Mouse (Mus musculus): ENCODE results near the gene Ctsj. TPM values are rescaled to one million over a fixed set of nuclear protein-coding genes. Genes with fewer than 3 reads are reported as not detected.
"Not testable (repeated sequence)": the region's sequence is repeated elsewhere in the genome, so short reads cannot be mapped to it uniquely, and the experiment has no call there.

Ctsj gene
- polyA plus RNA-seq (2015; fragmentation: Nextera tagmentation; extraction: Ambion mirVana) = not detected in 2 replicates

DNA sequence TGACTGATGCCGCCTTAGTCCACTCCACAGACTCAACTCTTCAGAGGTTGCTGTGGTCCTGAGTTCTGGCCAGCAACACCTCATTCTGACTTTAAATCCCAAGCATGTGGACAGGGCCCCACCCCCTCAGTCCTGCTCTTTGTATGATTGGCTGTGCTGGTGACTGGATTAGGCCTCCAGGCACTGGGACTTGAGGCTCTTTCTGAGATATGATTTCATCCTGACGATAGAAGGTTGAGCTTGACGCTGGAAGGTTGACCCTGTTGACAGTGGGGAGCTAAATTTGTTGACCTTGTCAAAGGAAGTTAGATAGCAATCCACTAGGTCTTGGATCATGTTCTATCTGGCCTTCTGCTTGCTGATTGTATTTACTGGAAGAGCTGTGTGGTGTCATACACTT is at the start of gene Ctsj:
TSS of gene Ctsj (minus strand) at position 101 of the 400 bp plus-strand sequence.
- Histone ChIP-seq H3K4me1 (replicated peaks) (no peaks in the 10 kb centered on the region), H3K4me3 (replicated peaks) (no peak within 1 kb of the TSS), H3K4me2 (replicated peaks) (no peak within 1 kb of the TSS), H3K9me3 (peaks cover 40% of the 10 kb centered on the region), H3K36me3 (no peaks in the 10 kb centered on the region), H3K9ac (replicated peaks) (no peak within 1 kb of the TSS), H3K27ac (no peak within 1 kb of the TSS), H3K27me3 (no peaks in the 10 kb centered on the region)
- ATAC-seq = no peak
- 79% methylated on average over 3 of the region's 3 CpGs for WGBS

DNA sequence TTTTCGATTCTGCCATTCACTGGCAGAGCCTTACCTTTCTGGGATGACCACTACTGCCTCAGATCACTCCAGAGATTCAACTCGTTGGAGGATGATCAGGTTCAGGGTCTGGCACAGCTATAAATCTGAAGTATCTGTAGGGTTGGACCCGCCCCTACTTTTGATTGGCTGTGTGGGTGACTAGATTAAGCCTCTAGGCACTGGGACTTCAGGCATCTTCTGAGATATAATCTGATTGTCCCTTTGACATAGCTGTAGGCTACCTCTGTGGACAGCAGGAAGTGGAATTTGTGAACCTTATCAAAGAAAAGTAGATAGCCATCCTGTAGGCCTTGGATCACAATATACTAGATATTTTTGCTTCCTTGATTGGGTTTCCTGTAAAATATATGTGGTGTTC is 34.8 kb upstream of the Ctsj start, which contains the start of gene Ctsq:
TSS of gene Ctsq (minus strand) at position 101 of the 400 bp plus-strand sequence.
- ATAC-seq = no peak
- peaks cover 20% of the 10 kb centered on the region for H3K9me3 ChIP-seq
- no peak within 1 kb of the TSS for H3K9ac ChIP-seq (replicated peaks)
- WGBS = 57% methylated on average over 3 of the region's 3 CpGs
- H3K4me1 ChIP-seq (replicated peaks) = no peaks in the 10 kb centered on the region
- H3K27me3 ChIP-seq = no peaks in the 10 kb centered on the region
- no peak within 1 kb of the TSS for H3K27ac ChIP-seq
- no peak within 1 kb of the TSS for H3K4me2 ChIP-seq (replicated peaks)
- H3K36me3 ChIP-seq = no peaks in the 10 kb centered on the region
- no peak within 1 kb of the TSS for H3K4me3 ChIP-seq (replicated peaks)

DNA sequence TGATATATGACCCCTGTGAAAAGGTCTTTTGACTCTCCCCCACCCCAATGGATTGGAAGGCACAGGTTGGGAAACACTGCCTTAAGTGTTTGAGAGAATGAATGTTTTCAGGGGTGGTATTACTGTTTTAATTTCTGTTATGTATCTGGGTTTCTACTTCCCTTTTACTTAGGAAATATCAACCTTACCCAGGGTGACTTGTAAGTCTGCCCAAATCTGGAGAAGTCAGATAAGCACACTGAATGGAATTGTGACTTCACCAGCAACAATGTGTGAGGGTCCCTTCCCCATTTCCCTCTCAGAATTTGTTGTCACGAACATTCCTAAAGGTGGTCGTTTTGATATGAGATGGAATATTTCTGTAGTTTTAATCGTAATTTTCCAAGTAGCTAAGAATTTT is 17.0 kb upstream of the Ctsj start:
- Histone ChIP-seq H3K9ac (replicated peaks) (no peak overlapping the region), H3K27me3 (no peaks in the 10 kb centered on the region), H3K27ac (no peak overlapping the region), H3K9me3 (peaks cover 32% of the 10 kb centered on the region), H3K4me2 (replicated peaks) (no peak overlapping the region), H3K36me3 (no peaks in the 10 kb centered on the region), H3K4me1 (replicated peaks) (no peaks in the 10 kb centered on the region), H3K4me3 (replicated peaks) (no peak overlapping the region)
- 88% methylated on average over 3 of the region's 3 CpGs for WGBS
- no peak for ATAC-seq

DNA sequence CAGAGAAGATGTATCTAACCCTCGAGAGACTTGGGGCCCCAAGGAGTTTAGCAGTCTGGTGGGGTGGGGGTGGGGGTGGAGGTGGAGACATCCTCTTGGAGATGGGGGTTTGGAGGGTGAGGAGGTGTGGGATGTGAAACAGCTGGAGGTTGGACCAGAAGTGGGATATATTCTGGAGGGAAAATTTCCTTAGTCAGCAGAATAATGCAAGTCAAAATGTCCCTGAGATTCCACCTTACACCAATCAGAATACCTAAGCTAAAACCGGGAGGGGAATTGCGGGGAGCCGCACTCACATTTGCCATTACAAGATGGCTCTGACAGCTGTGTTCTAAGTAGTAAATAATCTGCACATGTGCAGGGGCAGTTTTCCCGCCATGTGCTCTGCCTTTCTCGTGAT is 16.1 kb upstream of the Ctsj start:
- H3K4me1 ChIP-seq (replicated peaks) = no peaks in the 10 kb centered on the region
- H3K27ac ChIP-seq = no peak overlapping the region
- H3K4me3 ChIP-seq (replicated peaks) = no peak overlapping the region
- no peak overlapping the region for H3K9ac ChIP-seq (replicated peaks)
- H3K36me3 ChIP-seq = no peaks in the 10 kb centered on the region
- no peak overlapping the region for H3K4me2 ChIP-seq (replicated peaks)
- ATAC-seq = no peak
- H3K9me3 ChIP-seq = peaks cover 25% of the 10 kb centered on the region
- 84% methylated on average over 6 of the region's 6 CpGs for WGBS
- no peaks in the 10 kb centered on the region for H3K27me3 ChIP-seq

DNA sequence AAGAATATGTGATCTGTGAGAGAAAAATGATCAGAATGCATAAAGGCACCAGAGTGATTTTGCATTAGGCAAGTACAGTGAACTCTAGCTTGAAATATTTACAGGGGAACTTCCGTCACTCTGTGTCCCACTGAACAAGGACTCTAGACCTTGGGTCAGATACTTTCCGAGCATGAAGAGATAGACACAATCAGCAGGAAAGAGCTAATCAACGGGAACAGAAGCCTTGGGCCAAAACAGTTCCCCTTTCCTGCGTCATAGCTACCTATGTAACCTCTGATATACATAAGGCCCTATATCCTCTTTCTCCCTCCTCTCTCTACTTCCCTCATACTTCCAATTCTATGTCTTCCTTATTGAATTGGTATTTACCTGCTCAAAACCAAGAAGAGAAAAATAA is 4.4 kb upstream of the Ctsj start:
- Histone ChIP-seq H3K4me2 (replicated peaks) (no peak overlapping the region), H3K4me1 (replicated peaks) (no peaks in the 10 kb centered on the region), H3K27ac (no peak overlapping the region), H3K9ac (replicated peaks) (no peak overlapping the region), H3K27me3 (no peaks in the 10 kb centered on the region), H3K9me3 (peaks cover 40% of the 10 kb centered on the region), H3K36me3 (no peaks in the 10 kb centered on the region), H3K4me3 (replicated peaks) (no peak overlapping the region)
- ATAC-seq = no peak
- 83% methylated on average over 4 of the region's 4 CpGs for WGBS

DNA sequence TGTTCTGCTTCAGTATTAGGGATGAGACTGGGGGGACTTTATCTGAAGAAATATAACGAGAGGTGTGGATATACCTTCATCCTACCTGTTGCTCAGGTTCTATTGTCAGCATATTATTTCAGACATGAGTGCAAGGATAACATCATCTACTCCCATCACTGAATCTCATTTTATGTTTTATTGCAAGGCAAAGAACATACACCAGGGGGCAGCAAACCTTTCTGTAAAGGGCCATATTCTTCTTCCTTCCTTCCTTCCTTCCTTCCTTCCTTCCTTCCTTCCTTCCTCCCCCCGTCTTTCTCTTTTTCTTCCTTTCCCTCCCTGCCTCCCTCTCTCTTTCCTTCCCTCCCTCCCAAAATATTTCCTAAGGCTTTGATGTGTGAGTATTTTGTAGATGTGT is 8.2 kb downstream of the Ctsj start:
- Histone ChIP-seq H3K9ac (replicated peaks) (no peak overlapping the region), H3K4me1 (replicated peaks) (no peaks in the 10 kb centered on the region), H3K27ac (no peak overlapping the region), H3K27me3 (no peaks in the 10 kb centered on the region), H3K4me3 (replicated peaks) (no peak overlapping the region), H3K9me3 (peaks cover 21% of the 10 kb centered on the region), H3K36me3 (no peaks in the 10 kb centered on the region), H3K4me2 (replicated peaks) (no peak overlapping the region)
- WGBS = 66% methylated on average over 2 of the region's 2 CpGs
- no peak for ATAC-seq

DNA sequence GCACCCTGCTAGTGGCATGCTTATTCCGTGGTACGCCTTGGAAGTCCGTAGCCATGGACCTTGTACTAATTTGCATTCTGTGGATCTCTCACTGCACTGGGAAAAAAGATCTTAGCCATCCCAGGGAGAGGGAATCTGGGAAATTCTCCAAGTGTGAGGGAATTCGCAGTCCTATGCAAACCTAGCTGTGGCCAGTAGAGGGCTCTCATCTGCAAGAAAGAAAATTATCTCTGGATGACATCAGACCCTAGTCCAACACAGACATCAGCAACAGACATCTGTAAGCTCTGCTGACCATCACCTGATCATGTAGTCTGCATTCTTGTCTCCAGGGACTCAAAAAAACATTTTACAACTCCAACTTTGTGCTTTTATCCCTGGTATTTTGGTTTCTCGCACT is 18.8 kb downstream of the Ctsj start:
- not testable (repeated sequence) for H3K27ac ChIP-seq; H3K4me1 ChIP-seq (replicated peaks); H3K9ac ChIP-seq (replicated peaks); ATAC-seq; H3K9me3 ChIP-seq; H3K36me3 ChIP-seq; H3K4me2 ChIP-seq (replicated peaks); H3K27me3 ChIP-seq; H3K4me3 ChIP-seq (replicated peaks)
- 75% methylated on average over 4 of the region's 5 CpGs for WGBS

DNA sequence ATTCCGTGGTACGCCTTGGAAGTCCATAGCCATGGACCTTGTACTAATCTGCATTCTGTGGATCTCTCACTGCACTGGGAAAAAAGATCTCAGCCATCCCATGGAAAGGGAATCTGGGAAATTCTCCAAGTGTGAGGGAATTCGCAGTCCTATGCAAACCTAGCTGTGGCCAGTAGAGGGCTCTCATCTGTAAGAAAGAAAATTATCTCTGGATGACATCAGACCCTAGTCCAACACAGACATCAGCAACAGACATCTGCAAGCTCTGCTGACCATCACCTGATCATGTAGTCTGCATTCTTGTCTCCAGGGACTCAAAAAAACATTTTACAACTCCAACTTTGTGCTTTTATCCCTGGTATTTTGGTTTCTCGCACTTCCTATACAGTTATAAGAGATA is 33.4 kb downstream of the Ctsj start:
- ATAC-seq = not testable (repeated sequence)

DNA sequence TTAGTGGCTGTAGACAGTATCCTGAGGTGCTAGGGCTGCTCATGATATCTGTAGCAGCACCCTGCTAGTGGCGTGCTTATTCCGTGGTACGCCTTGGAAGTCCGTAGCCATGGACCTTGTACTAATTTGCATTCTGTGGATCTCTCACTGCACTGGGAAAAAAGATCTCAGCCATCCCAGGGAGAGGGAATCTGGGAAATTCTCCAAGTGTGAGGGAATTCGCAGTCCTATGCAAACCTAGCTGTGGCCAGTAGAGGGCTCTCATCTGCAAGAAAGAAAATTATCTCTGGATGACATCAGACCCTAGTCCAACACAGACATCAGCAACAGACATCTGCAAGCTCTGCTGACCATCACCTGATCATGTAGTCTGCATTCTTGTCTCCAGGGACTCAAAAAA is 41.8 kb downstream of the Ctsj start:
- peaks cover 22% of the 10 kb centered on the region for H3K9me3 ChIP-seq
- H3K4me3 ChIP-seq (replicated peaks); H3K4me2 ChIP-seq (replicated peaks); H3K27ac ChIP-seq; H3K9ac ChIP-seq (replicated peaks); H3K4me1 ChIP-seq (replicated peaks); ATAC-seq; H3K36me3 ChIP-seq; H3K27me3 ChIP-seq: not testable (repeated sequence)
- WGBS = 36% methylated on average over 5 of the region's 5 CpGs

More for the DNA sequence above, 33.4 kb downstream of the Ctsj start:
- H3K4me2 ChIP-seq (replicated peaks); H3K4me1 ChIP-seq (replicated peaks); H3K4me3 ChIP-seq (replicated peaks); H3K36me3 ChIP-seq; H3K9me3 ChIP-seq; H3K27ac ChIP-seq; H3K9ac ChIP-seq (replicated peaks); H3K27me3 ChIP-seq: not testable (repeated sequence)
- WGBS = 67% methylated on average over 4 of the region's 4 CpGs

DNA sequence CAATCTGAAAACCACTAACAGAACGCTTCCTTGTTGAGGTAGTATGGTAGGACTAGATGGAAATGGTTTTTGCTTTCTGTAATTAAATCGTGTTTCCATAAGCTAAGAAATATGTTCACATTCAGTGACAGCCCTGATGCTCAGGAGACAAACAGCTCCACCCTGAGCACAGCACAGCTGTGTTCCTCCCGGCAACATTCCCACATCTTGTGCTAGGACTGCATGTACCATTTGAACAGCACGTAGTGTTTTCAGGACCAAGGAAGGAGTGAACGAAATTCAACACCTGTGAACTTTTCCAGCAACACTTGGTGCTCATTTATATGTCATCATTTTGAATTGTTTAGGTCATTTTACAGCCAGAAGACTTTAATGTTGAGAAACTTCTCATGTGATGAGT is 44.1 kb downstream of the Ctsj start:
- Histone ChIP-seq H3K9me3 (peaks cover 30% of the 10 kb centered on the region), H3K4me3 (replicated peaks) (no peak overlapping the region), H3K4me1 (replicated peaks) (no peaks in the 10 kb centered on the region), H3K27me3 (no peaks in the 10 kb centered on the region), H3K9ac (replicated peaks) (no peak overlapping the region), H3K36me3 (no peaks in the 10 kb centered on the region), H3K27ac (no peak overlapping the region), H3K4me2 (replicated peaks) (no peak overlapping the region)
- WGBS = 64% methylated on average over 5 of the region's 5 CpGs
- no peak for ATAC-seq

Other genes starting within 250 kb of the Ctsj start
- not detected in 2 replicates for gene BC051665, start 219.6 kb downstream of the Ctsj start, polyA plus RNA-seq (2015; fragmentation: Nextera tagmentation; extraction: Ambion mirVana)
- not detected in 2 replicates for gene Ctsll3, start 203.1 kb downstream of the Ctsj start, polyA plus RNA-seq (2015; fragmentation: Nextera tagmentation; extraction: Ambion mirVana)
- not detected in 2 replicates for gene 4930486L24Rik, start 141.5 kb downstream of the Ctsj start, polyA plus RNA-seq (2015; fragmentation: Nextera tagmentation; extraction: Ambion mirVana)
- 0.14 TPM in 1 of 2 replicates, not detected in the other for gene Gm49392, start 109.1 kb downstream of the Ctsj start, polyA plus RNA-seq (2015; fragmentation: Nextera tagmentation; extraction: Ambion mirVana)
- gene Ctla2b, start 108.5 kb downstream of the Ctsj start, polyA plus RNA-seq (2015; fragmentation: Nextera tagmentation; extraction: Ambion mirVana) = 0.24 and 1.7 TPM in 2 replicates
- not detected in 2 replicates for gene Tpbpb, start 101.1 kb downstream of the Ctsj start, polyA plus RNA-seq (2015; fragmentation: Nextera tagmentation; extraction: Ambion mirVana)
- gene Gm49393, start 70.4 kb downstream of the Ctsj start, polyA plus RNA-seq (2015; fragmentation: Nextera tagmentation; extraction: Ambion mirVana) = not detected in 2 replicates
- gene Gm49391, start 69.4 kb downstream of the Ctsj start, polyA plus RNA-seq (2015; fragmentation: Nextera tagmentation; extraction: Ambion mirVana) = 0.82 and 2.1 TPM in 2 replicates
- 10.4 and 13.3 TPM in 2 replicates for gene Ctla2a, start 69.3 kb downstream of the Ctsj start, polyA plus RNA-seq (2015; fragmentation: Nextera tagmentation; extraction: Ambion mirVana)
- gene Tpbpa, start 64.0 kb downstream of the Ctsj start, polyA plus RNA-seq (2015; fragmentation: Nextera tagmentation; extraction: Ambion mirVana) = not detected in 2 replicates
- not detected in 2 replicates for gene Ctsq, start 34.7 kb upstream of the Ctsj start, polyA plus RNA-seq (2015; fragmentation: Nextera tagmentation; extraction: Ambion mirVana)
- gene Ctsr, start 158.3 kb upstream of the Ctsj start, polyA plus RNA-seq (2015; fragmentation: Nextera tagmentation; extraction: Ambion mirVana) = not detected in 2 replicates
- gene Cts6, start 197.5 kb upstream of the Ctsj start, polyA plus RNA-seq (2015; fragmentation: Nextera tagmentation; extraction: Ambion mirVana) = not detected in 2 replicates
- not detected in 2 replicates for gene Cts8, start 249.4 kb upstream of the Ctsj start, polyA plus RNA-seq (2015; fragmentation: Nextera tagmentation; extraction: Ambion mirVana)